Mouse (Mus musculus): ENCODE measurements at regions not wholly inside any gene's neighbourhood (a gene's known extent, or its start where the extent isn't known, plus 50 kb on each side); places are given as distances from the start of the nearest gene placed in this dataset.
A peak's percentile ranks its signal among the peaks of the same experiment; 100 is the strongest.

GRCm38 (mm10) chr9:76660848-76661247 is 93.9 kb upstream of the Fam83b start:
- peak; percentile 80 for TF ChIP-seq CTCF (IDR thresholded peaks at IDR 0.05; ENCODE audit: low read depth)
- no peak for TF ChIP-seq EP300 (optimal IDR thresholded peaks at IDR 0.05)
